9 mouse cellular contexts compared by ENCODE assay signal in the genomic region with DNA sequence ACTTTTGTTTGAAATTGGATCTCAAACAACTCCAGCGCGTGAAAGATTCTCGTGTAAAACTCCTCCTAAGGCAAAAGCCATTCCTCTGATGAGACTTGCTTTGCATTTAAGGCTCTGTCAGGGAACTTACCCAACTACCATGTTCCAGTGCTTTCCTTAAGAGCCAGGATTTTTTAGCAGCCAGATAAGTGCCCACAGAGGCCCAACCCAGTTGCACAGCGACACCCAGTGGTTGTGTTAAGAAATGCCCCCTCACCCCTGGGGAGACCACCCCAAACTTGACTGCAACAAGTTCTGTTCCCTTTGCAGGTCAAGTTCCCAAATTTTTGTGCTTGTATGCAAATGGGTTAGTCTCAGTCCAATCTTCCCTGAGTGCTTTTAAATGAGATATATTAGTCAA.
DNase-seq lines count a peak whose midpoint lies in the region; ATAC-seq and TF ChIP-seq lines count a peak whose summit lies in the region.
"Had no signal": no experiment of that assay in that cellular context is flagged by ENCODE, and none has a peak within 500 bp of the region (broad histone marks: within the 10 kb centered on the region; RNA-seq: fewer than 3 reads in every experiment).

No protein-coding gene starts in this region.

- H3K4me2 ChIP-seq in neural tube, embryonic 11.5 days (ENCODE audit: low read depth) = no peak overlapping the region
- H3K4me2 ChIP-seq: neural tube, embryonic 12.5 days had no signal

- ATAC-seq in neural tube, embryonic 11.5 days (ENCODE audit: insufficient read depth, low FRiP score, low TSS enrichment) = no peak

- no peak overlapping the region for H3K27ac ChIP-seq in left cerebral cortex, adult 2 months
- H3K27ac ChIP-seq in embryonic facial prominence, embryonic 10.5 days (replicated peaks) = no peak overlapping the region
- H3K27ac ChIP-seq in neural tube, embryonic 11.5 days (ENCODE audit: low read depth, low read length) = no peak overlapping the region
- H3K27ac ChIP-seq: neural tube, embryonic 12.5 days had no signal

- H3K4me3 ChIP-seq in left cerebral cortex, adult 2 months = no peak overlapping the region
- H3K4me3 ChIP-seq in embryonic facial prominence, embryonic 10.5 days = no peak overlapping the region
- H3K4me3 ChIP-seq in neural tube, embryonic 11.5 days (ENCODE audit: low read depth, low read length) = no peak overlapping the region
- H3K4me3 ChIP-seq: neural tube, embryonic 12.5 days had no signal

- H3K27me3 ChIP-seq in embryonic facial prominence, embryonic 10.5 days (replicated peaks; ENCODE audit: low read depth, poor library complexity, severe bottlenecking) = peaks cover 40% of the 10 kb centered on the region
- H3K27me3 ChIP-seq in neural tube, embryonic 11.5 days (ENCODE audit: control insufficient read depth, insufficient read depth, low read length) = no peaks in the 10 kb centered on the region
- H3K27me3 ChIP-seq: neural tube, embryonic 12.5 days had no signal

- no peak overlapping the region for H3K9ac ChIP-seq in neural tube, embryonic 11.5 days (ENCODE audit: low read length)
- H3K9ac ChIP-seq: neural tube, embryonic 12.5 days had no signal

- TF ChIP-seq CTCF in left cerebral cortex, adult 2 months (IDR thresholded peaks at IDR 0.05) = peak; percentile 41

- WGBS in embryonic facial prominence, embryonic 10.5 days = 33% methylated on average over 4 of the region's 4 CpGs
- WGBS in neural tube, embryonic 11.5 days = 33% methylated on average over 4 of the region's 4 CpGs

- intact Hi-C loops in left cerebral cortex, adult 2 months (cut with DNase I) = no loop called here

- peak; percentile 6 for DNase-seq in adrenal gland, postnatal 25 days
- no peak for DNase-seq in adrenal gland, postnatal 4 days (ENCODE audit: low spot score in 2 of 2)
- no peak for DNase-seq in left cerebral cortex, adult 2 months (ENCODE audit: extremely low spot score in 1 of 2, low spot score in 2 of 2)
- DNase-seq in left cerebral cortex, adult 18-20 months (ENCODE audit: low spot score in 2 of 2) = no peak
- peak; percentile 41 for DNase-seq in embryonic facial prominence, embryonic 10.5 days (ENCODE audit: low spot score)
- peak; percentile 35 for DNase-seq in neural tube, embryonic 11.5 days (ENCODE audit: low spot score)
- DNase-seq in cerebellum, adult 18-20 months = no peak
- DNase-seq in right cerebral cortex, adult 18-20 months = no peak

- peaks cover 39% of the 10 kb centered on the region for H3K4me1 ChIP-seq in embryonic facial prominence, embryonic 10.5 days
- H3K4me1 ChIP-seq in neural tube, embryonic 11.5 days (ENCODE audit: control insufficient read depth, insufficient read depth, low read length) = no peaks in the 10 kb centered on the region
- H3K4me1 ChIP-seq: neural tube, embryonic 12.5 days had no signal

- no peaks in the 10 kb centered on the region for H3K9me3 ChIP-seq in embryonic facial prominence, embryonic 10.5 days
- no peaks in the 10 kb centered on the region for H3K9me3 ChIP-seq in neural tube, embryonic 11.5 days (ENCODE audit: control insufficient read depth, low read length)
- H3K9me3 ChIP-seq: neural tube, embryonic 12.5 days had no signal

- H3K36me3 ChIP-seq in embryonic facial prominence, embryonic 10.5 days (replicated peaks) = no peaks in the 10 kb centered on the region
- H3K36me3 ChIP-seq in neural tube, embryonic 11.5 days (ENCODE audit: control insufficient read depth, insufficient read depth, low read length) = no peaks in the 10 kb centered on the region
- H3K36me3 ChIP-seq: neural tube, embryonic 12.5 days had no signal

Comparison
In these comparisons a context has a peak if more than half of its experiments do, and no peak if none do; other contexts are left out.
1. DNase-seq: peak in adrenal gland, postnatal 25 days (single experiment), embryonic facial prominence, embryonic 10.5 days (single experiment) and neural tube, embryonic 11.5 days (single experiment); none in adrenal gland, postnatal 4 days (0 of 2), left cerebral cortex, adult 2 months (0 of 2), left cerebral cortex, adult 18-20 months (0 of 2), cerebellum, adult 18-20 months (0 of 2) and right cerebral cortex, adult 18-20 months (single experiment).